Mouse (Mus musculus) left cerebral cortex, postnatal 36 days (tissue): ENCODE data around the gene Lif. TPM values are rescaled to one million over a fixed set of nuclear protein-coding genes. Genes with fewer than 3 reads are reported as not detected.

Experiments used
- DNase-seq, 2 experiments: peaks; one replicate each; pipeline ENCODE4 v3.0.0; 2021 to 2022; ENCODE audit warnings: low spot score in 2 of 2, mixed read lengths in 1 of 2
- intact Hi-C: fragments of 180-260 bp; cut with DNase I; formaldehyde crosslinking; loops from one replicate; pipeline ENCODE4 v1.15.1; 2025
- total RNA-seq, 2 experiments: library from RNA; stranded (reverse); gene quantifications; 2 replicates each; pipeline ENCODE4 v1.2.3; 2021

Lif gene
- total RNA-seq, 2 experiments from 2014 or later: 0.48 to 0.79 TPM

DNA sequence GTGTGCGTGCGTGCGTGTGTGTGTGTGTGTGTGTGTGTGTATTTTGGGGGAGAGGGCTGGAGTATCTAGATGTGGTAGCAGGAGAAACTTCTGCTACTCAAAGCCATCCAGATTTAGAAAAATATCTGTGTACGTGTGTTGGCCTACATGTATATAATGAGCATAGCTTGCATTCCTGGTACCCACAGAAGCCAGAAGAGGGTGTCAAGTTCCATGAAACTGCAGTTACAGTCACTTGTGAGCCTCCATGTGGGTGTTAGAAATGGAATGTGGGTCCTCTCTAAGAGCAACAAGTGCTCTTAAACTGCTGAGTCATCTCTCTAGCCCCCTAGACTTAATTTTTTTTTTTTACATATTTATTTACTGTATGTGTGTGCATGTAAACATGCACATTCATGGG, 53.0 kb downstream of the Lif start:
- no peak for DNase-seq
- intact Hi-C loops: no loop called here

DNA sequence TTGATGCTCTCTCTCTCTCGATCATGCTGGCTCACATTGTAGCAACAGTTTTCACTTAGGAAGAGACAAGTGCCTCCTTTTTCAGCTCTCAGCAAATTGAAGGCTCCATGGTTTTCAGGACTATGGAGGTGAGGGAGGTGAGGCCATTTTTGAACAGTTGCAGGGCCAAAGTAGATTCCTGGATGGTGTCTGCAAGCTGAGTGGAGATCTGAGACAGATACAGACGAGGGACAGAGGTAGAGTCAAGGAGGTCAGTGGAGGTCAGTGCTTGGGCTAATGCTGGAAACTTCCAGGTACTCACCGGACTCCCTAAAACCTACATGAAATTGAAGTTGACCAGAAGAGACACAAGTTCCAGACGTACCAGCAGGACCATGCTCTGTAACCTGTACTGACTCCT, 54.8 kb downstream of the Lif start:
- no peak for DNase-seq
- intact Hi-C loops: no loop called here

DNA sequence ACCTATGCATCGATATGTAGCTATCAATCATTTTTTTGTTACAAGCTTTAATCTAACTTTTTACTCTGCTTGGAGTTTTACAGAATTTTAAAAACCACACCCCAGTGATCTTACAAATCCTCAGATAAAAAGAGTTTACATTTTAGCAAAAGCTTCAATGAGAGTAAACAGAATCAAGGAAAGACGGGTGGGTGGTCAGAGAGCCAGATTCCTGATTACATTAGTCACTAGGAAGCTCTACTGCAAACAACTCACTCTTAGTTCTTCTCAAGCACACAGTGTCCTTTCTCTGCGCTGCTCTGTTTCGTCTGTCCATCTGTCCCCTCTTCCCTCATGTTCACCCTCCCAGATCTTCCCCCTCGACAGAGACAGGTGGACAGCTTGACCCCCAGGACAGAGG, 59.9 kb downstream of the Lif start:
- intact Hi-C loops: no loop called here
- DNase-seq: no peak

DNA sequence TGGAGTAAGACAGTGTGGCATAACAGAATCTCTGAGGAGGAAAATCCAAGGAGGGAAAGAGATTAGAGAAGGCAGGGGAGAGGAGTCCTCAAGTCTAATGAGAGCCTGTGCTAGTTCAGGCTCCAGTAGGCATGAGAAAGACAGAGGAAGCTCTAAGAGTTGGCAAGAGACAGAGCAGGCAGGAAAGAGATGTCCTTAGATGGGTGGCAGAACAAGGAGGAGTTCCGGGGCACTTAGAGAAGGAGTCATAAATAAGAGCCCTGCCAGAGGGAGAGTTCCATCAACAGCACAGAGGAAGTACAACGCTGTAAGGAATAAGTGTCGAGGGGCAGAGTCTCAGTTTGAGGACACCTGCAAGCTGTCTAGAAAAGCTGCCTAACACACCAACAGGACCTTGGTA, 60.7 kb downstream of the Lif start:
- DNase-seq: no peak
- intact Hi-C loops: no loop called here

DNA sequence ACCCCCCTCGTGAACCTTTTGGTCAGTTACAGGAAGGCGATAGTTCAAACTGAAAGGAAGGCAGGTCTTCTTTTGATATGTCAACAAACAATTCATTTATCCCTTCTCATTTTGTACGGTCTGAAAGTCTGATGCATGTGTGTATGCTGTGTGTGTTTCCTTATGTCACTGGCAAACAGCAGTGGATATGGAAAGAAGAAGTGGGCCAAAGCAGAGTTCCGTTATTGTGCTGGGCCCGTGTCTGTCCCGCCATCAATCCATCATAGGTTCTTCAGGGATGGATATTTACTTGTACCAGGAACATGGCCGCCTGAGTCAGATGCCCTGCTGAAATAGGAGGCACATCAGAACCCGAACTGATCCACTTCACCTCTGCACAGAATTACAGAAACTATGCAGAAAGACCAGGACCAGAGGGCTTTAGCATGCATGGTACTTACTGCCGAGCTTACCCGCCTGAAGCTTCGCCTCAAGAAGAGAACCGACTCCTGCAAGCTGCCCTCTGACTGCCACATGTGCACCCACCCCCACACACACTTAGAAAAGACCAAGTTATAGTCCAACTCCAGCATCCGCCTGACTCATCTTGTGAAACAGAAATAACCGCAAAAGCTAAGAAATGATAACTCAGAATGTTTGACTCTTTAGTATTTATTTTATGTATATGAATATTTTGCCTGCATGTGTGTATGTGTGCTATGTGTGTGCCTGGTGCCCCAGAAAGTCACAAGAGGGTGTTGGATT, 62.0 kb downstream of the Lif start:
- intact Hi-C loops: no loop called here
- DNase-seq: no peak

DNA sequence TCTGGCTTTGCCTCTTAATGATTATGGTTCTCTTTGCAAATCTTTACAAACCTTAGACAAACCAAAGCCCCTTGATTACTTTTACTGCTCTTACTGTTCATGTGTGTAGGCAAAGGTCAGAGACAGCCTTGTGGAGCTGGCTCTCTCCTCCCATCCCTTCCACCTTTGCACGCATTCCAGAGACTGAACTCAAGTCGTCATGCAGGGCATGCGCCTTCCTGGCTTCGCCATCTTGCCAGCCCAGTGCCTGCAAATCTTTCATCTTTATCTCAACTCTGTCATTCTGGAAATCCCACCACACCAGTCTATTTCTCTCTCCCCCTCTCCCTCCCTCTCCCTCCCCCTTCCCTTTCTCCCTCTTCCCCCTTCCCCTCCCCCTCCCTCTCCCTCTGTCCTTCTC, 63.5 kb downstream of the Lif start:
- DNase-seq: no peak
- intact Hi-C loops: no loop called here

Other genes with a start within 250 kb of the Lif start
- gene Sec14l4, start 226.1 kb upstream of the Lif start, total RNA-seq: not detected
- gene Sec14l3, start 192.7 kb upstream of the Lif start, total RNA-seq: 1 to 10 TPM in 1 of 2 experiments, under 1 TPM in 1; 0.52 to 1.5 TPM
- 10 to 100 TPM; 90.9 to 94.5 TPM for gene Mtfp1, start 162.1 kb upstream of the Lif start, total RNA-seq
- 10 to 100 TPM; 35.0 to 35.4 TPM for gene Sec14l2, start 134.1 kb upstream of the Lif start, total RNA-seq
- 10 to 100 TPM; 28.8 to 35.9 TPM for gene Rnf215, start 122.4 kb upstream of the Lif start, total RNA-seq
- gene Ccdc157, start 97.3 kb upstream of the Lif start, total RNA-seq: 10 to 100 TPM; 16.0 to 18.1 TPM
- gene Sf3a1, start 97.2 kb upstream of the Lif start, total RNA-seq: 10 to 100 TPM; 61.3 to 65.3 TPM
- gene Tbc1d10a, start 70.8 kb upstream of the Lif start, total RNA-seq: 10 to 100 TPM; 32.7 to 36.2 TPM
- gene Castor1, start 39.3 kb upstream of the Lif start, total RNA-seq: 1 to 10 TPM; 4.3 to 5.3 TPM
- not detected for gene Osm, start 21.1 kb upstream of the Lif start, total RNA-seq
- not detected for gene Hormad2, start 183.5 kb downstream of the Lif start, total RNA-seq